In genomic region chr15:81927741-81928140, GRCm38 (mm10) we compare ENCODE assay signal across 10 mouse cellular contexts. TPM values are rescaled to one million over a fixed set of nuclear protein-coding genes. Genes with fewer than 3 reads are reported as not detected.
A peak's percentile ranks its signal among the peaks of the same experiment; 100 is the strongest.
DNase-seq lines count a peak whose midpoint lies in the region; ATAC-seq lines count a peak whose summit lies in the region.
"Had no signal": no experiment of that assay in that cellular context is flagged by ENCODE, and none has a peak within 500 bp of the region (broad histone marks: within the 10 kb centered on the region; RNA-seq: fewer than 3 reads in every experiment).

No protein-coding gene starts in this region.

- ATAC-seq in forebrain, embryonic 11.5 days (replicated peaks; ENCODE audit: low FRiP score), result no peak
- no peak for ATAC-seq in monocyte, adult 5-6 weeks (replicated peaks; ENCODE audit: insufficient number of reproducible peaks, low FRiP score, low TSS enrichment, poor library complexity, severe bottlenecking)

- no peak overlapping the region for H3K9ac ChIP-seq in forebrain, embryonic 11.5 days (ENCODE audit: low read length)

- 64% methylated on average over 4 of the region's 4 CpGs for WGBS in forebrain, embryonic 10.5 days
- WGBS in forebrain, embryonic 11.5 days, result 68% methylated on average over 4 of the region's 4 CpGs

- H3K36me3 ChIP-seq in forebrain, embryonic 10.5 days (replicated peaks), result peaks cover 14% of the 10 kb centered on the region
- no peaks in the 10 kb centered on the region for H3K36me3 ChIP-seq in forebrain, embryonic 11.5 days (ENCODE audit: control insufficient read depth, insufficient read depth, low read length)

- no peak for DNase-seq in forebrain, embryonic 10.5 days (ENCODE audit: extremely low spot score, low spot score)
- DNase-seq in forebrain, embryonic 11.5 days (ENCODE audit: low spot score), result no peak
- DNase-seq in 3134 (ENCODE audit: extremely low read depth, insufficient read length, low spot score), result peak; percentile 83
- peak; percentile 89 for DNase-seq in fibroblast of lung, adult 2 months (ENCODE audit: low read depth)
- DNase-seq in kidney, postnatal 36 days, result peak; percentile 91 to 92
- no peak for DNase-seq in right cerebral cortex, adult 18-20 months
- no peak for DNase-seq in cerebellum, adult 9-10 months
- DNase-seq: cerebellum, postnatal 25 days had no signal

- H3K4me2 ChIP-seq in forebrain, embryonic 11.5 days (ENCODE audit: low read depth, low read length, severe bottlenecking), result no peak overlapping the region

- H3K27me3 ChIP-seq in forebrain, embryonic 10.5 days (ENCODE audit: poor library complexity, severe bottlenecking), result no peaks in the 10 kb centered on the region
- no peaks in the 10 kb centered on the region for H3K27me3 ChIP-seq in forebrain, embryonic 11.5 days (ENCODE audit: control insufficient read depth, insufficient read depth, low read length)

- H3K27ac ChIP-seq in forebrain, embryonic 10.5 days, result peak overlapping the region; percentile 60; the same call in 1 of the 2 replicates
- no peak overlapping the region for H3K27ac ChIP-seq in forebrain, embryonic 11.5 days (ENCODE audit: low read depth, low read length)

- no peak overlapping the region for H3K4me3 ChIP-seq in forebrain, embryonic 10.5 days
- H3K4me3 ChIP-seq in forebrain, embryonic 11.5 days (ENCODE audit: low read depth, low read length), result no peak overlapping the region

- H3K9me3 ChIP-seq in forebrain, embryonic 10.5 days, result no peaks in the 10 kb centered on the region
- H3K9me3 ChIP-seq in forebrain, embryonic 11.5 days (ENCODE audit: control insufficient read depth, low read length), result no peaks in the 10 kb centered on the region

- H3K4me1 ChIP-seq in forebrain, embryonic 10.5 days, result peaks cover 43% of the 10 kb centered on the region
- H3K4me1 ChIP-seq in forebrain, embryonic 11.5 days (replicated peaks; ENCODE audit: control insufficient read depth, insufficient read depth, low read length), result peaks cover 6% of the 10 kb centered on the region; the same call in 1 of the 2 replicates

RNA-seq across cellular contexts. Expression of gene Polr3h, which starts 1.7 kb away (rescaled TPM):
- 84.0 and 90.8 TPM in 2 replicates for polyA plus RNA-seq in forebrain, embryonic 10.5 days (2016; fragmentation: Nextera tagmentation; extraction: Ambion mirVana)
- polyA plus RNA-seq in forebrain, embryonic 11.5 days (2014; fragmentation: Nextera tagmentation; extraction: Ambion mirVana), result 65.1 and 80.5 TPM in 2 replicates
- total RNA-seq in monocyte, adult 5-6 weeks (2017), result 7.9 to 13.7 TPM (median 8.1 TPM) in 3 replicates

RNA-seq across cellular contexts. Expression of gene Csdc2, which starts 8.8 kb away (rescaled TPM):
- polyA plus RNA-seq in forebrain, embryonic 10.5 days (2016; fragmentation: Nextera tagmentation; extraction: Ambion mirVana), result 9.2 and 10.7 TPM in 2 replicates
- 16.6 and 20.1 TPM in 2 replicates for polyA plus RNA-seq in forebrain, embryonic 11.5 days (2014; fragmentation: Nextera tagmentation; extraction: Ambion mirVana)
- total RNA-seq in monocyte, adult 5-6 weeks (2017), result 0.19 TPM in 1 of 3 replicates, not detected in the others

RNA-seq across cellular contexts. Expression of gene Pmm1, which starts 33.0 kb away (rescaled TPM):
- 37.1 and 39.3 TPM in 2 replicates for polyA plus RNA-seq in forebrain, embryonic 10.5 days (2016; fragmentation: Nextera tagmentation; extraction: Ambion mirVana)
- polyA plus RNA-seq in forebrain, embryonic 11.5 days (2014; fragmentation: Nextera tagmentation; extraction: Ambion mirVana), result 35.1 and 36.9 TPM in 2 replicates
- total RNA-seq in monocyte, adult 5-6 weeks (2017), result 6.8 to 24.4 TPM (median 11.1 TPM) in 3 replicates

RNA-seq across cellular contexts. Expression of gene 1700029P11Rik, which starts 52.6 kb away (rescaled TPM):
- polyA plus RNA-seq in forebrain, embryonic 10.5 days (2016; fragmentation: Nextera tagmentation; extraction: Ambion mirVana), result not detected in 2 replicates
- polyA plus RNA-seq in forebrain, embryonic 11.5 days (2014; fragmentation: Nextera tagmentation; extraction: Ambion mirVana), result not detected in 2 replicates
- total RNA-seq in monocyte, adult 5-6 weeks (2017), result not detected in 3 replicates
- polyA plus RNA-seq: heart, embryonic 14.5 days had no signal

RNA-seq across cellular contexts. Expression of gene Aco2, which starts 55.6 kb away (rescaled TPM):
- polyA plus RNA-seq in forebrain, embryonic 10.5 days (2016; fragmentation: Nextera tagmentation; extraction: Ambion mirVana), result 147 and 148 TPM in 2 replicates
- polyA plus RNA-seq in forebrain, embryonic 11.5 days (2014; fragmentation: Nextera tagmentation; extraction: Ambion mirVana), result 169 and 171 TPM in 2 replicates
- total RNA-seq in monocyte, adult 5-6 weeks (2017), result 103 to 166 TPM (median 150 TPM) in 3 replicates

Comparison
In these comparisons a context has a peak if more than half of its experiments do, and no peak if none do; other contexts are left out.
1. DNase-seq: peak in 3134 (single experiment), fibroblast of lung, adult 2 months (single experiment) and kidney, postnatal 36 days (2 of 2); none in forebrain, embryonic 10.5 days (single experiment), forebrain, embryonic 11.5 days (single experiment), right cerebral cortex, adult 18-20 months (single experiment) and cerebellum, adult 9-10 months (single experiment).